Mouse (Mus musculus): ENCODE results near the gene Plxdc2.
"Not testable (repeated sequence)": the region's sequence is repeated elsewhere in the genome, so short reads cannot be mapped to it uniquely, and the experiment has no call there.

Plxdc2 gene

DNA sequence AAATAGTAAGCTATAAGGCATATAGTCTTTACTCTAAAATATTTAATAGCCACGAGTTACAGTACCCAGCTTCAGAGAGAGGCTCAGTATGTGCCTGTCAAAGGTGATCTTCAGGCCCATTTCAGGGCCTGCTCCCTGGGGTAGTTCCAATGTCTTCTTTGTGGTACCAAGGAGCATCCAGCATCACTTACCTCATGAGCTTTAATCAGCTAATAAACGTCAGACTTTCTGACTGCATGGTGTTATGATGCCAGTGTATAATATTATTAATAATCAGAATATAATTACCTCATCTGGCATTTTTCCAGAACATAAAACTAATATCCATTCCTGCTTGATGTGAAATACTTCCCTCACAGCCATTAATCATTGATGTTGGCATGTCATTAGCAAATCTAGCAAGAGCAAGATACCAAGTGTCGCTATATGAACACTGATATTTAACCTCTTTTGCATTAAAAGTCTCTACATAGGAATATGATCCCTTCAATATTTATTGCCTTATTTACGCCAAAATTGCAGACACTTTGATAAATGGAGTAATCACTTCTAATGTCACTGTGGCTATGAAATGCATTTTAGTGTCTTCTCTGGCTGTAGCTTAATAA lies 393.3 kb downstream of the Plxdc2 start:
- DNase-seq (ENCODE audit: low spot score): no peak

DNA sequence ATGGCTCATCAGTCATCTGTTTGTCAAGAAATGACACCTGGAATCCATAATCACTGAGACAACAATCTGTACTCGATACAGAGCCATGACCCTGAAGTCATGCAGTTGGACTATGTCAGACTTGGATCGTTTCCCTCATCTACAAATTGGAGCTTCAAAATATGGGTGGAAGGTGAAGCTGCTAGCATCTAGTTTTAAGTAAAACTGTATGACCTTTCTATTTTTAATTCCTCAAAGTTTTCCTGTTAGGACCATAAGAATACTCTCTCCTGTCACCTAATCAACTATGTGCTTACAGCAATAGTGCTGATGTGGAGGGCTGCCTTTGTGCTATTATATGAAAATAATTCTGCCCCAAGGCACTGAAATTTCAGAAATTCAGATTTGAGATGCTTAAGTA lies 401.1 kb downstream of the Plxdc2 start:
- DNase-seq (ENCODE audit: low spot score): no peak

DNA sequence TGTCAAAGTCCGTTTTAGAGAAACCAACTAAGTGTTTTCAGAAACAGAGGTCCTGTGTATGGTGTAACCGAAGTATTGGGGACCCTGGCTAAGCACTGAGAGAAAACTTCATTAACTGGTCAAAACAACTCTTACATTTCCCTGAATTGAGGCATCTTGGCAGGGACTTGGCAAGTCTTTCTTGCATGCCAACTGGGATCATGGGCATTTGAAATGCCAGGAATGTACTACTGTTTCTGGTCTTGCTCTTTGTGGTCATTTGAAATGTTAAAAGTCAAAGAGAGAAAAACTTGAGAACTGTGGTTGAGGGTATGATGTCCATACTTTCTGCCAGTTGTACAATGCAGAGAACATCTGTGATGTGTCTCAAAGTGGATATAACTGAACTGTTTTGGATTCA lies 403.7 kb downstream of the Plxdc2 start:
- no peak for DNase-seq (ENCODE audit: low spot score)

DNA sequence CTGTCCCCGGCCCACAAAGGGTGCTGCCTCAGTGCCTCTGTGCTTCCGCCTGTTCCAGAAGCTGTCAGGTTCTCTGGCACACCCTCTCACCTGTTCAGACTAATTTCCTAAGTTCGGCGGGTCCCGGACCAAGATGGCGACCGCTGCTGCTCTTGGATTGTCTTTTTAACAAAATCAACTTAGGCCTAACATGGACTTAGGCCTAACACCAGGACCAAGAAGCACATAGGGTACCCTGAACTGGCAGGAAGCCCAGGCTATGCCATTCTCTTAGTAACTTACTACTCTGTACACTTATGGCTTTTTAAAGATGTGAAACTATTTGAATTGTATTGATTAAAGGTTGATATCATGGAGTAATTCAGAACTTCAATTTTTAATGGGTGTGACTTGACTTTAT lies 413.0 kb downstream of the Plxdc2 start:
- DNase-seq (ENCODE audit: low spot score): not testable (repeated sequence)

DNA sequence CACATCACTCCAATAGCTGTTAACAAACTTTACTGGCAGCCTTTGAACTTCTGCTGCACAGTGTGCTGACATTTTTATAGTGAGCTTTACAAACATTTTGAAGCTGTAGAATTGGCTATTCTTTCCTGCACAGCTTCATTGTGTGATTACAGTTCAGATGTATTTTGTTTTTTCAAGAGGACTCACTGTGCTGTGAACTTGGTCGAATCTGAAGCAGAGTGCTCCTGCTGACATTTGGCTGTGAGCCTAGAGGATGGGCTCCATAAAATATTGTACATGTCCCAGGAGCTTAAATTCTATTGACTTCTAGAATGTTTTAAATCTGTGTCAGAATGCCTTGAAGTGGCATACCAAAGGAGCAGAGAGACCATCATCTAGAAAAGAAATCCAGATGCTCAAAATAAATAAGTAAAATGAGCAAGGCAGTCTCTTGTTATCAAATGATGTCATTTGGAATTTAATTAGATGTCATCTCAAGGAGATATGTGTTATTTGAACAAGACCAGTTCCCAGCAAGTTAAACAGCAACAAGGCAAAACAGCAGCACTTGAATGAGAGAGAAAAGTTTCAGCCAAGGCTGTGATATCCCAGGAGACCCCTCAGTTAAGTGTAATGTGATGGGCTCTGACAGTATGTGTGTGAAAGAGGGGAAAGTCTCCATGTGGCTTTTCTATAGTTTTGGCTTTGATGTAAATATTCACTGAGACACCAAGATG lies 417.5 kb downstream of the Plxdc2 start:
- no peak for DNase-seq (ENCODE audit: low spot score)

DNA sequence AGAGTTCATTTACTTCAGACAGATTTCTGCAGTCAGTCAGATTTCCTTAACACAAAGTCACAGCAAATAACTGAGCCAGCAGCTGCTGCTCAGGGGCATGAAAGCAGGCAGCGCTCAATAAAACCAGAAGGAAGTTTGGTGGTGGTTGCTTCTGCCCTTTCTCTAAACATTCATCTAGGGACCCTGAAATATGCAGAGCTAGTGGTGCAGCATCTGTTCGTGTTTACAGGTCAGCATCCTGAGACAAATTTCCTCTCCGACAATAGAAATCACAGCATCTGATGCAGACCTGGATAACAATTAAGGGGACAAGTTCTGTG lies 418.0 kb downstream of the Plxdc2 start:
- no peak for DNase-seq (ENCODE audit: low spot score)

DNA sequence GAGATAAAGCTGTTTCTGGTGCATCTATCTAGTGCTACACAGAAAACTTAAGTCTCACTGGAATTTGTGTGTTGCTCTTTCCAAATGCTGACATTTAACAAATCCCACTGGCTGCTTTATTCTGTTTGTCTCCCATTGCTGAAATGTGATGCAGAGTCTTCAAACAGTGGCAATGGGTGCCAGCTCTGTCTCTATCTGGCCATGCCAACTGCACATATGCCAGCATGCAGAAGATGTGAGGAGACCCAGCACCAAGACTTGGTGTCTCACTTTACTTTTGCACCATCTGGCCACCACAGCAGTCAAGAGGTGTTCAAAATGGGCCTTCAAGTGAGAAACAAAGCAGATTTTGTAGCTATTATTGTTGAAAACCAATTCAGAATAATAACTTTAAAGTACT lies 439.2 kb downstream of the Plxdc2 start:
- no peak for DNase-seq (ENCODE audit: low spot score)
